Mouse (Mus musculus) G1E (cell line): ENCODE measurements at regions not wholly inside any gene's neighbourhood (a gene's known extent, or its start where the extent isn't known, plus 50 kb on each side); places are given as distances from the start of the nearest gene placed in this dataset.

Experiments
- ATAC-seq: 2 replicates; pipeline ENCODE4 v1.8.0; 2016; ENCODE audit warnings: mild to moderate bottlenecking; ENCODE audit not compliant: insufficient number of reproducible peaks, poor library complexity, low FRiP score, severe bottlenecking; ENCODE audit errors: extremely low read depth
- DNase-seq: peaks from one replicate; pipeline ENCODE4 v3.0.0; 2012; ENCODE audit warnings: low spot score
- H3K27me3 ChIP-seq: 2 replicates; pipeline ENCODE4 v1.6.1; 2012; ENCODE audit warnings: mild to moderate bottlenecking, low read length, inconsistent platforms; ENCODE audit not compliant: insufficient read depth
- H3K36me3 ChIP-seq: replicated peaks from 2 replicates; pipeline ENCODE3; 2012; ENCODE audit warnings: mild to moderate bottlenecking, inconsistent platforms
- H3K4me1 ChIP-seq: 2 replicates; pipeline ENCODE4 v1.6.1; 2012; ENCODE audit warnings: low read depth, low read length, inconsistent platforms, mixed read lengths; ENCODE audit not compliant: insufficient read depth
- H3K4me3 ChIP-seq: 2 replicates; pipeline ENCODE4 v1.5.1; 2012; ENCODE audit warnings: low read depth, mild to moderate bottlenecking, inconsistent platforms, low read length, moderate library complexity, mixed read lengths
- H3K9me3 ChIP-seq: replicated peaks from 2 replicates; pipeline ENCODE4 v1.6.1; 2012; ENCODE audit warnings: inconsistent platforms
- CTCF ChIP-seq: IDR thresholded peaks from 2 replicates; pipeline ENCODE4 v1.5.1; 2012; ENCODE audit warnings: low read depth, low read length, inconsistent platforms, mixed read lengths
- GATA1 ChIP-seq: IDR thresholded peaks from 2 replicates; pipeline ENCODE4 v1.6.1; 2012; ENCODE audit warnings: borderline replicate concordance, low read length, inconsistent platforms, mixed read lengths
- GATA2 ChIP-seq: IDR thresholded peaks from 2 replicates; pipeline ENCODE4 v1.6.1; 2012; ENCODE audit warnings: low read depth, low read length, inconsistent platforms, borderline replicate concordance
- POLR2AphosphoS5 ChIP-seq: IDR thresholded peaks from 2 replicates; pipeline ENCODE4 v1.6.1; 2012; ENCODE audit warnings: low read depth, low read length, inconsistent platforms; ENCODE audit not compliant: insufficient replicate concordance
- TAL1 ChIP-seq: conservative IDR thresholded peaks from 2 replicates; pipeline ENCODE4 v1.6.1; 2012; ENCODE audit warnings: low read depth, low read length, inconsistent platforms, mixed read lengths

GRCm38 (mm10) chr14:58783201-58783600, 359.5 kb downstream of the 1700129C05Rik start:
- H3K27me3 ChIP-seq, result no peaks in the 10 kb centered on the region
- TF ChIP-seq TAL1 (no peak), POLR2AphosphoS5 (no peak), GATA2 (no peak), GATA1 (no peak), CTCF (no peak)
- no peaks in the 10 kb centered on the region for H3K4me1 ChIP-seq
- no peak for DNase-seq
- peaks cover 18% of the 10 kb centered on the region for H3K9me3 ChIP-seq
- H3K36me3 ChIP-seq, result no peaks in the 10 kb centered on the region
- H3K4me3 ChIP-seq, result no peak overlapping the region
- ATAC-seq, result no peak

GRCm38 (mm10) chr14:58780306-58780705, 362.4 kb downstream of the 1700129C05Rik start:
- Histone ChIP-seq H3K27me3 (no peaks in the 10 kb centered on the region), H3K4me1 (no peaks in the 10 kb centered on the region), H3K36me3 (no peaks in the 10 kb centered on the region), H3K9me3 (peaks cover 13% of the 10 kb centered on the region), H3K4me3 (no peak overlapping the region)
- ATAC-seq, result no peak
- no peak for DNase-seq
- no peak for TF ChIP-seq CTCF
- no peak for TF ChIP-seq GATA2
- no peak for TF ChIP-seq GATA1
- no peak for TF ChIP-seq POLR2AphosphoS5
- no peak for TF ChIP-seq TAL1

- ATAC-seq, result no peak
- no peak overlapping the region for H3K4me3 ChIP-seq
- H3K4me1 ChIP-seq, result no peaks in the 10 kb centered on the region
- peaks cover 14% of the 10 kb centered on the region for H3K9me3 ChIP-seq
- no peaks in the 10 kb centered on the region for H3K36me3 ChIP-seq
- no peak for DNase-seq
- no peaks in the 10 kb centered on the region for H3K27me3 ChIP-seq
- TF ChIP-seq GATA2 (no peak), GATA1 (no peak), CTCF (no peak), TAL1 (no peak), POLR2AphosphoS5 (no peak)
Observed at GRCm38 (mm10) chr14:58778675-58779074, 364.0 kb downstream of the 1700129C05Rik start.

GRCm38 (mm10) chr14:58761291-58761690, 381.4 kb downstream of the 1700129C05Rik start:
- DNase-seq (no peak), ATAC-seq (no peak)
- TF ChIP-seq GATA2 (no peak), TAL1 (no peak), GATA1 (no peak), CTCF (no peak), POLR2AphosphoS5 (no peak)

GRCm38 (mm10) chr14:58759759-58760158, 382.9 kb downstream of the 1700129C05Rik start:
- Histone ChIP-seq H3K4me1 (no peaks in the 10 kb centered on the region), H3K9me3 (peaks cover 16% of the 10 kb centered on the region), H3K27me3 (no peaks in the 10 kb centered on the region), H3K4me3 (no peak overlapping the region), H3K36me3 (no peaks in the 10 kb centered on the region)
- TF ChIP-seq TAL1 (no peak), CTCF (no peak), GATA1 (no peak), GATA2 (no peak), POLR2AphosphoS5 (no peak)
- ATAC-seq (no peak), DNase-seq (no peak)

More at GRCm38 (mm10) chr14:58761291-58761690, 381.4 kb downstream of the 1700129C05Rik start:
- H3K36me3 ChIP-seq, result no peaks in the 10 kb centered on the region
- H3K4me1 ChIP-seq, result no peaks in the 10 kb centered on the region
- peaks cover 16% of the 10 kb centered on the region for H3K9me3 ChIP-seq
- H3K27me3 ChIP-seq, result no peaks in the 10 kb centered on the region
- H3K4me3 ChIP-seq, result no peak overlapping the region

GRCm38 (mm10) chr14:58753781-58754180, 388.9 kb downstream of the 1700129C05Rik start:
- Histone ChIP-seq H3K9me3 (peaks cover 3% of the 10 kb centered on the region), H3K4me1 (no peaks in the 10 kb centered on the region), H3K36me3 (no peaks in the 10 kb centered on the region), H3K27me3 (no peaks in the 10 kb centered on the region), H3K4me3 (no peak overlapping the region)
- ATAC-seq (no peak), DNase-seq (no peak)
- TF ChIP-seq POLR2AphosphoS5 (no peak), GATA2 (no peak), GATA1 (no peak), CTCF (no peak), TAL1 (no peak)

- H3K4me1 ChIP-seq, result no peaks in the 10 kb centered on the region
- ATAC-seq, result no peak
- H3K36me3 ChIP-seq, result no peaks in the 10 kb centered on the region
- H3K9me3 ChIP-seq, result peaks cover 3% of the 10 kb centered on the region
- H3K27me3 ChIP-seq, result no peaks in the 10 kb centered on the region
- no peak for TF ChIP-seq TAL1
- no peak for TF ChIP-seq POLR2AphosphoS5
- TF ChIP-seq GATA1, result no peak
- TF ChIP-seq CTCF, result no peak
- TF ChIP-seq GATA2, result no peak
- no peak overlapping the region for H3K4me3 ChIP-seq
- no peak for DNase-seq
Observed at GRCm38 (mm10) chr14:58753136-58753535, 389.6 kb downstream of the 1700129C05Rik start.
